Mouse (Mus musculus): Measurements from ENCODE around the gene Mcm6. TPM values are rescaled to one million over a fixed set of nuclear protein-coding genes. Genes with fewer than 3 reads are reported as not detected.
"Not testable (repeated sequence)": the region's sequence is repeated elsewhere in the genome, so short reads cannot be mapped to it uniquely, and the experiment has no call there.

Mcm6 gene
- polyA plus RNA-seq, 1 experiment from 2014 or later: 192 TPM

DNA sequence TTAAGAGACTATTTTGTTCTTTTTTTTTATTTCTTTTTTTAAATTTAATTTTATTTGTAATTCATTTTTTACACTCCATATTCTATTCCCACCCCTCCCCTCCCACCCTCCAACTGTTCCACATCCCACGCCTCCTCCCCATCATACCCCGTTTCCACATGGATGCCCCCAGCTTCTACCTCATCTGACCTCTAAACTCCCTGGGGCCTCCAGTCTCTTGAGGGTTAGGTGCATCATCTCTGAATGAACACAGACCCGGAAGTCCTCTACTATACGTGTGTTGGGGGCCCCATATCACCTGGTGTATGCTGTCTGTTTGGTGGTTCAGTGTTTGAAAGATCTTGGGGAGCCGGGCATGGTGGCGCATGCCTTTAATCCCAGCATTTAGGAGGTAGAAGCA lies 40.2 kb downstream of the Mcm6 start:
- 87% methylated on average over 6 of the region's 6 CpGs for WGBS (ENCODE audit: insufficient replicate concordance)
- ATAC-seq (replicated peaks; ENCODE audit: insufficient number of reproducible peaks, low FRiP score, low TSS enrichment); H3K36me3 ChIP-seq (ENCODE audit: control insufficient read depth, insufficient read depth, low read length): not testable (repeated sequence)

DNA sequence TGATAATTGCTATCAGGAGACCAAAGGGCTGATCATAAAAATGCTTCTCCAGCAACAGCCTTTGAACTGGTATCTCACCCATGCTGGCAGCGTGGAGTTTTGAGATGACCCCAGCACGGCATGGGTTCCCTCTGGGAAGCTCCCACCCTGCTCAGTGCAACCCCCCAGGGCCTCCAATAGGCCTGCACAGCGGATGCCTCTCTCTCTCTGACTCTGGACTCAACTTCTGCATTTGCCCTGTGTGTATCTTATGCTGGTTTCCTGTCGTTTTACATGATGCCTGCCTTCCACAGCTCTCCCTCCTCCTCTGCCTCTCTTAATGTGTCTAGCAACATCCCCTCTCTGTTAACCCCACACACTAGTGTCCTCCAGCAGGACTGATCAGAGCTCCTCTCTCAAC lies 44.8 kb downstream of the Mcm6 start:
- no peak for ATAC-seq (replicated peaks; ENCODE audit: insufficient number of reproducible peaks, low FRiP score, low TSS enrichment)
- no peaks in the 10 kb centered on the region for H3K4me1 ChIP-seq (ENCODE audit: control insufficient read depth, insufficient read depth, low read length)
- H3K4me3 ChIP-seq (ENCODE audit: low read depth, low read length): no peak overlapping the region
- no peak overlapping the region for H3K4me2 ChIP-seq
- H3K36me3 ChIP-seq (ENCODE audit: control insufficient read depth, insufficient read depth, low read length): no peaks in the 10 kb centered on the region
- no peaks in the 10 kb centered on the region for H3K27me3 ChIP-seq (ENCODE audit: control insufficient read depth, insufficient read depth, low read length)
- H3K9me3 ChIP-seq (replicated peaks; ENCODE audit: control insufficient read depth, low read length): no peaks in the 10 kb centered on the region
- H3K27ac ChIP-seq (ENCODE audit: low read depth, low read length): no peak overlapping the region
- 63% methylated on average over 4 of the region's 4 CpGs for WGBS (ENCODE audit: insufficient replicate concordance)
- H3K9ac ChIP-seq (ENCODE audit: low read depth, low read length): no peak overlapping the region

More for the DNA sequence above, 40.2 kb downstream of the Mcm6 start:
- H3K9me3 ChIP-seq (replicated peaks; ENCODE audit: control insufficient read depth, low read length); H3K9ac ChIP-seq (ENCODE audit: low read depth, low read length); H3K4me2 ChIP-seq; H3K4me1 ChIP-seq (ENCODE audit: control insufficient read depth, insufficient read depth, low read length); H3K27me3 ChIP-seq (ENCODE audit: control insufficient read depth, insufficient read depth, low read length); H3K27ac ChIP-seq (ENCODE audit: low read depth, low read length); H3K4me3 ChIP-seq (ENCODE audit: low read depth, low read length): not testable (repeated sequence)

DNA sequence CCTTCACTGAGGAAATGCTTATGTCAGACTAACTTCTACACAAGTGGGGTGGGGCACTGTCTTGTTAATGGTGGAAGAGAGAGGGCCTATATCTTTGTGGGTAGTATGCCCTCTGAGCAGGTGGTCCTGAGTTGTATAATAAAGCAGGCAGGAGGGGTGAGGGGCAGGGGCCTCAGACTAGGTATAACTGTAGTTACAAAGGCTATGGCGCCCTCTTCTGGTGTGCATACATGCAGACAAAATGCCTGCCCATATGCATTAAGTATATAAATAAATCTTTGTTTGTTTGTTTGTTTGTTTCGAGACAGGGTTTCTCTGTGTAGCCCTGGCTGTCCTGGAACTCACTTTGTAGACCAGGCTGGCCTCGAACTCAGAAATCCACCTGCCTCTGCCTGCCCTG lies 50.4 kb downstream of the Mcm6 start:
- Histone ChIP-seq H3K4me2 (no peak overlapping the region), H3K4me3 (ENCODE audit: low read depth, low read length) (no peak overlapping the region), H3K36me3 (ENCODE audit: control insufficient read depth, insufficient read depth, low read length) (no peaks in the 10 kb centered on the region), H3K4me1 (ENCODE audit: control insufficient read depth, insufficient read depth, low read length) (no peaks in the 10 kb centered on the region), H3K27me3 (ENCODE audit: control insufficient read depth, insufficient read depth, low read length) (no peaks in the 10 kb centered on the region), H3K9ac (ENCODE audit: low read depth, low read length) (no peak overlapping the region), H3K9me3 (replicated peaks; ENCODE audit: control insufficient read depth, low read length) (no peaks in the 10 kb centered on the region), H3K27ac (ENCODE audit: low read depth, low read length) (no peak overlapping the region)
- 76% methylated on average over 3 of the region's 3 CpGs for WGBS (ENCODE audit: insufficient replicate concordance)
- ATAC-seq (replicated peaks; ENCODE audit: insufficient number of reproducible peaks, low FRiP score, low TSS enrichment): no peak

DNA sequence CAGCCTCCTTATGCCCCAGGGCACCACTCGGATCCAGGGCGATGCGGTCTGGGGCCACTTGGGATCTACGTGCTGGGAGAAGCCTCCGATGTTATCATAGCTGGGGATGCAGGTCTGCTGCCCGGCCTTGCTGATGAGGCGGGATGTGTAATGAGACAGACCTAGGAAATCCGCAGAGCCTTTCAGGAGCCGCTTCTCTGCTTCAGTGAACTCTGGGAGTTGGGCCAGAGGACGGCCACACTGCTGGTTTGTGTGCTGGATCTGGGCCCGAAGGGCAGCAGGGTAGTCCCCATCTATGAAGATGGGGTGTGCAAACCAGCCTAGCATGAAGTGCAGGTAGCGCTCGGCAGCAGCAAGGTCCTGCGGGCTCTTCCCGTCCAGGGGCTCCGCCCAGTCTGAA lies 55.6 kb downstream of the Mcm6 start:
- Histone ChIP-seq H3K27ac (ENCODE audit: low read depth, low read length) (no peak overlapping the region), H3K4me1 (ENCODE audit: control insufficient read depth, insufficient read depth, low read length) (no peaks in the 10 kb centered on the region), H3K9me3 (replicated peaks; ENCODE audit: control insufficient read depth, low read length) (no peaks in the 10 kb centered on the region), H3K4me3 (ENCODE audit: low read depth, low read length) (no peak overlapping the region), H3K36me3 (ENCODE audit: control insufficient read depth, insufficient read depth, low read length) (no peaks in the 10 kb centered on the region; the same call in 1 of the 2 replicates), H3K9ac (ENCODE audit: low read depth, low read length) (no peak overlapping the region), H3K27me3 (ENCODE audit: control insufficient read depth, insufficient read depth, low read length) (no peaks in the 10 kb centered on the region), H3K4me2 (no peak overlapping the region)
- ATAC-seq (replicated peaks; ENCODE audit: insufficient number of reproducible peaks, low FRiP score, low TSS enrichment): no peak
- 86% methylated on average over 16 of the region's 16 CpGs for WGBS (ENCODE audit: insufficient replicate concordance)

DNA sequence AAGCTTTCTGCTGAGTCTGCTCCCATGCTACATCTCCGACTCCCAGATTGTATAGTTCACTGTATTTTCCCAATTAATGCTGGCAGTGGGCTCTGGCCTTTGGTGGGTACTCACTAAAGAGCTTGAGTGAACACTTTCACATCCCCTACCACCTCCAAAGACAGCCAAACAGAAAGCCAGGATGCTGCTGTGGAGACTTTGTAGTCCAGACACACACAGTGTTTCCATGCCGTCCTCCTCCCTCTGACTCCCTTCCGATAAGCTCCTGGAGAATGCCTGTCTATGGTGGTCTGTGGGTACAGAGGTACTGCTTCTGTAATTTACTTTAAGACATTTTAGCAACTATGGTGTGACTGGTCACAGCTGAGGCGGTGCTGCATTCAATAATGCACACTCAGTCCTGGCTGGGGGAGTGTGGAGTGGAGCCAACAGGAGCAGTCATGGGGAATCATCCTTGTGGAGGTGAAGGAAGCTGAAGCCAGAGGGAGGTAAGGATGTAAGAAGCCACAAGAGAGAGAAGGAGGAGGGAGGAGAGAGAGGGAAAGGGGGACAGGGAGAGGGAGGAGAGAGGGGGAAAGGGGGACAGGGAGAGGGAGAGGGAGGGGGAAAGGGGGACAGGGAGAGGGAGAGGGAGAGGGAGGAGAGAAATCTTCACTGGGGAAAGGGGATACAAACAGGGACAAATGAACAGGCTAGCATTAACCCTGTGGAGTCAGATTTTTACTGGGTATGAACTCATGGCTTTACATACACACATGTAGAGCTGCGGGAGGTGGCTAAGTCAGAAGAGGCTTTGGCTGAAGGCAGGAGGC lies 63.5 kb downstream of the Mcm6 start:
- Histone ChIP-seq H3K4me3 (ENCODE audit: low read depth, low read length) (no peak overlapping the region), H3K27ac (ENCODE audit: low read depth, low read length) (no peak overlapping the region), H3K9ac (ENCODE audit: low read depth, low read length) (no peak overlapping the region), H3K9me3 (replicated peaks; ENCODE audit: control insufficient read depth, low read length) (no peaks in the 10 kb centered on the region), H3K27me3 (ENCODE audit: control insufficient read depth, insufficient read depth, low read length) (no peaks in the 10 kb centered on the region), H3K4me1 (ENCODE audit: control insufficient read depth, insufficient read depth, low read length) (no peaks in the 10 kb centered on the region), H3K4me2 (no peak overlapping the region), H3K36me3 (ENCODE audit: control insufficient read depth, insufficient read depth, low read length) (no peaks in the 10 kb centered on the region)
- 77% methylated on average over 5 of the region's 5 CpGs for WGBS (ENCODE audit: insufficient replicate concordance)
- no peak; the same call in 1 of the 2 replicates for ATAC-seq (replicated peaks; ENCODE audit: insufficient number of reproducible peaks, low FRiP score, low TSS enrichment)

DNA sequence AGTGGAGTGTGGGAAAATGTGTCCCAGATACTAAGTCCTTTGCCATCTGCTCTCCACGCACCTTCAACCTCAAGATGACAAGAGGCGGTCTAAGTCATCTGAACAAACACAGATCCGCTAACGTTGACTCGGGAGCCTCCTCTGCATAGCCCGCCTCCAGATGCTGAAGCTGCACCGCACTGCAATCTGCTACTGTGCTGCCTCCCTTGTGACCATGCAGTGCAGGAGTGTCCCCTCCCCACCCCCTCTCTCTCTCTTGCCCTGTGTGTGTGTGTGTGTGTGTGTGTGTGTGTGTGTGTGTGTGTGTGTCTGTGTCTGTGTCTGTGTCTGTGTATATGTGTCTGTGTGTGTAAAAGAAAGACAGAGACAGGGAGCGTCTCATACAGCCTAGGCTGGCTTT lies 64.2 kb downstream of the Mcm6 start:
- H3K36me3 ChIP-seq (ENCODE audit: control insufficient read depth, insufficient read depth, low read length): no peaks in the 10 kb centered on the region
- H3K4me1 ChIP-seq (ENCODE audit: control insufficient read depth, insufficient read depth, low read length): no peaks in the 10 kb centered on the region
- H3K9me3 ChIP-seq (replicated peaks; ENCODE audit: control insufficient read depth, low read length): no peaks in the 10 kb centered on the region
- WGBS (ENCODE audit: insufficient replicate concordance): 60% methylated on average over 8 of the region's 8 CpGs
- H3K27ac ChIP-seq (ENCODE audit: low read depth, low read length): no peak overlapping the region
- no peak overlapping the region for H3K4me3 ChIP-seq (ENCODE audit: low read depth, low read length)
- H3K9ac ChIP-seq (ENCODE audit: low read depth, low read length): no peak overlapping the region
- H3K27me3 ChIP-seq (ENCODE audit: control insufficient read depth, insufficient read depth, low read length): no peaks in the 10 kb centered on the region
- H3K4me2 ChIP-seq: no peak overlapping the region
- ATAC-seq (replicated peaks; ENCODE audit: insufficient number of reproducible peaks, low FRiP score, low TSS enrichment): no peak

DNA sequence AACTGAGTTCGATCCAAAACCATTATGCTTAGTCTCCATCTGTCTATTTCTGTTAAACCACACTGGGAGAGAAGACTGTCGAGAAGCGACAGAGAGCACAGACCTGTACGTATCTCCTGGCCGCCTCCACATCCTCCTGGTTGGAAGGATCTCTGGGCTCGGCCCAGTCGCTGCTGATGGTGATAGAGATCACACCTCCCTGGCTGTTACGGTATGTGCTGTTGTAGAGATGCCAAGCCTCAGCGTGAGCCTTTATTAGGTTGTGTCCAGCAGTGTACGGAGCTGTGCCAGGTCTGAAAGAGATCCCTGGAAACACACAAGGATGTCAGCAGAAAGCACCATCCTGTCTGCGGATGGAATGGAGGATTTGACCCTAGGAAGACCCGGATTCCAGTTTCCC lies 65.9 kb downstream of the Mcm6 start:
- H3K27ac ChIP-seq (ENCODE audit: low read depth, low read length): no peak overlapping the region
- 81% methylated on average over 12 of the region's 12 CpGs for WGBS (ENCODE audit: insufficient replicate concordance)
- no peak overlapping the region for H3K4me3 ChIP-seq (ENCODE audit: low read depth, low read length)
- no peak for ATAC-seq (replicated peaks; ENCODE audit: insufficient number of reproducible peaks, low FRiP score, low TSS enrichment)
- no peak overlapping the region for H3K9ac ChIP-seq (ENCODE audit: low read depth, low read length)
- H3K36me3 ChIP-seq (ENCODE audit: control insufficient read depth, insufficient read depth, low read length): no peaks in the 10 kb centered on the region
- H3K4me1 ChIP-seq (ENCODE audit: control insufficient read depth, insufficient read depth, low read length): no peaks in the 10 kb centered on the region
- no peak overlapping the region for H3K4me2 ChIP-seq
- no peaks in the 10 kb centered on the region for H3K27me3 ChIP-seq (ENCODE audit: control insufficient read depth, insufficient read depth, low read length)
- H3K9me3 ChIP-seq (replicated peaks; ENCODE audit: control insufficient read depth, low read length): no peaks in the 10 kb centered on the region

DNA sequence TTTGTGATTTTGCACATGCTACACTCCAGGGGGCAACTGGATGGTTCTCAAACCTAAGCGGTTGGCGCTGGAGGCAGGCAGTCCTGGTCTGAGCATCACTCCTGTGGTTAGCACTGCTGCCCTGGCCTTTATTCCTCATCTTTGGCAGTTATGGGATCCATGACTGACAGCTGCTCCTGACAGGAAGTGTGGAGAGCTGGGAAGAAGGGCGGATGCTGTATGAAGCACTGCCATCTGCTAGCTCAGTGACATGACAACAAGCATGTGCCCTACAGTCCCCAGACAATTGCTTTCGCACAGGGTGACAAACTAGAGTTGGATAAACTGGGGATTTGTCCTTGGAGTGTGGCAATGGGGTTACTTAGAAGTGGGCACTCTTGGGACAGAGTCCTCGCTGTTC lies 69.2 kb downstream of the Mcm6 start:
- Histone ChIP-seq H3K4me3 (ENCODE audit: low read depth, low read length) (no peak overlapping the region), H3K36me3 (ENCODE audit: control insufficient read depth, insufficient read depth, low read length) (no peaks in the 10 kb centered on the region), H3K27ac (ENCODE audit: low read depth, low read length) (no peak overlapping the region), H3K9me3 (replicated peaks; ENCODE audit: control insufficient read depth, low read length) (no peaks in the 10 kb centered on the region), H3K4me1 (ENCODE audit: control insufficient read depth, insufficient read depth, low read length) (no peaks in the 10 kb centered on the region), H3K9ac (ENCODE audit: low read depth, low read length) (no peak overlapping the region), H3K4me2 (no peak overlapping the region), H3K27me3 (ENCODE audit: control insufficient read depth, insufficient read depth, low read length) (no peaks in the 10 kb centered on the region)
- WGBS (ENCODE audit: insufficient replicate concordance): 84% methylated on average over 5 of the region's 5 CpGs
- no peak for ATAC-seq (replicated peaks; ENCODE audit: insufficient number of reproducible peaks, low FRiP score, low TSS enrichment)

DNA sequence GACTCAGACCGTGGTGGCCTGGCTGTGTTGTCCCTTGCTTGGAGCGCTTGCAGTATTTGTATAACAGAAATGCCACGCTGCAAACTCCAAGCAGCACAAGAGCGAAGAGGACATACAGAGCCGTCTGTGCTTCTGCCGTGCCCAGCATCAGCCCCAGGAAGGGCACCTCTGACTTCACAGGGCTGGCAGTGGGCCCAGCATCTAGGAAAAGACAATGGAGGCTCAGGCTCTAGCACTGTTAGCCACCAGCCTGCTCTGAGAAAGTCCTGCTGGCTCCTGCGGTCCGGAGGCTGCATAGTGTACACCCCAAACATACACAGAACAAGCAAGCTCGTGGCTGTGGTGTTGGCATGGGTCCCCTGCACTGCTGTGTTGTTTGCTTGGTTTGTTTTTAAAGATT lies 74.3 kb downstream of the Mcm6 start:
- H3K36me3 ChIP-seq (ENCODE audit: control insufficient read depth, insufficient read depth, low read length): peaks cover 7% of the 10 kb centered on the region
- no peak for ATAC-seq (replicated peaks; ENCODE audit: insufficient number of reproducible peaks, low FRiP score, low TSS enrichment)

More for the DNA sequence above, 74.3 kb downstream of the Mcm6 start:
- Histone ChIP-seq H3K4me1 (ENCODE audit: control insufficient read depth, insufficient read depth, low read length) (no peaks in the 10 kb centered on the region), H3K27me3 (ENCODE audit: control insufficient read depth, insufficient read depth, low read length) (no peaks in the 10 kb centered on the region), H3K4me2 (no peak overlapping the region), H3K27ac (ENCODE audit: low read depth, low read length) (no peak overlapping the region), H3K9me3 (replicated peaks; ENCODE audit: control insufficient read depth, low read length) (no peaks in the 10 kb centered on the region), H3K4me3 (ENCODE audit: low read depth, low read length) (no peak overlapping the region), H3K9ac (ENCODE audit: low read depth, low read length) (no peak overlapping the region)
- 88% methylated on average over 9 of the region's 9 CpGs for WGBS (ENCODE audit: insufficient replicate concordance)

All from heart, embryonic 11.5 days (tissue).